Mouse (Mus musculus): Measurements from ENCODE around the gene Rab5if.
"Not testable (repeated sequence)": the region's sequence is repeated elsewhere in the genome, so short reads cannot be mapped to it uniquely, and the experiment has no call there.

The Rab5if gene

DNA sequence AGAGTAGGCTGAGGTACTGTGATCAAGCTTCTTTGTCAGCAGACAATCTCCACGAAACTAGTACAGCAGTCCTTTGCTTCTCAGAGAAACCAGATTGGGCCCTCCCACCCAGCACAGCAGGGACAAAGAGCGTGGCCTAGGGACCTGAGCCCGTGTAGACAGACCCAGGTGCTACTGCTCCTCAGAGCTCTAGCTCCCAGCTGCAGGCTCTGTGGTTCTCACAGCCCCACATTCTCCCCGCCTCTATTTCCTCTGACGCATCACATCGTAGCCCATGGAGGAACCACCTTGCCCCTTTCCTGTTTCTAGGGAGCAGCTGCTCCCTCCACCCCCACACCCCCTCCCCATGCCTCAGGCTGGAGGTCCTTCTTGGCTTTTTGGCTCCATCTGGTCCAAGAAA lies 24.1 kb downstream of the Rab5if start, which contains the start of gene Sla2:
Sla2 (minus strand) TSS at position 176 of the 400 bp plus-strand sequence.
- DNase-seq (ENCODE audit: low read depth, low spot score): peak; percentile 38

DNA sequence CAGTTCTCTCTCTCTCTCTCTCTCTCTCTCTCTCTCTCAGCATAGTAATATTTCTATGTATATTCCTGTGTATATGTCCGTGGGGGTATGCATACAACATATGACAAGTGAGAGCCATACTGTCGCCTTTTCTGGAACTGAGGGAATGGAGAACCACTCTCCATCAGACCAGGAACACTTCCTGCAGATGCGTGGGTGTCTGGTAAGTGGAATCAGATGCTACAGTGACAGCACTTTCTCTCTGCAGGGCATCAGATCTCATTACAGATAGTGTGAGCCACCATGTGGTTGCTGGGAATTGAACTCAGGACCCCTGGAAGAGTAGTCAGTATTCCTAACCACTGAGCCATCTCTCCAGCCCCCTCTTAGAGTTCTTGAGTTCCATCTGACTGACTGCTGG lies 25.6 kb downstream of the Rab5if start:
- DNase-seq (ENCODE audit: low read depth, low spot score): no peak

DNA sequence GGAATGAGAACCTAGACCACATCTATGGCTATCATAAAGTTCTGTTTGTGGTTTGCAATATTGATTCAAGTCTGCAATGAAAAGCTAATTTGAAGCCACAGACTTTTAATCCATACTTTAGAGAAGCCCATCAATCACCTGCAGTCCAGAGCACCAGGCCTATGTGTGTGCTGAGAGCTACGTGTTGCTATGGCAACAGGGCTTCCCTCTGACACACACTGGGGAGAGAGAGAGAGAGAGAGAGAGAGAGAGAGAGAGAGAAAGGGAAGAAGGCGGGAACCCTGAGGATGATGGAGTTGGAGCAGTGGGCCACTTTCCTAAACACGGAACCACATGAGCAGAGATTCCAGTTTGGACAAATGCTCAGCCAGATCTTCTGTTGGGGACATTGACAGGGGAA lies 29.3 kb downstream of the Rab5if start:
- DNase-seq (ENCODE audit: low read depth, low spot score): no peak

DNA sequence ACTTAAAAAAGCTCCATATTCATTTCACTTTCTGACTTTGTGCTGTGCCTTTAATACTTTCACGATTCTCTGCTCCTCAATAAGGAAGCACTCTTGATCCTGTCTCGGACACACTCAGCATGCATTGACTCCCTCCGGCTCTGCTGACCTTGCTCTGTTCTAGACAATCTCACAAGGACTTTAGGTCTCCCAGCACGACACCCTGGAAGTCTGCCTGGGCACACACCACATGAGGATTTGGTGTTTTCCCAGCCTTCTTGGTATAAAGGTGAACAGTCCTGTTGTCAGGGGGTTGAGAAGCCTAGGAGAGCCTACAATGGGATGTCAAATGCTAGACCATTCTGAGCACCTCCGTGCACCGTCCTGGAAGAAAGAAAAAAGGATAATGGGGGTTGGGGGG lies 29.9 kb downstream of the Rab5if start:
- DNase-seq (ENCODE audit: low read depth, low spot score): no peak

DNA sequence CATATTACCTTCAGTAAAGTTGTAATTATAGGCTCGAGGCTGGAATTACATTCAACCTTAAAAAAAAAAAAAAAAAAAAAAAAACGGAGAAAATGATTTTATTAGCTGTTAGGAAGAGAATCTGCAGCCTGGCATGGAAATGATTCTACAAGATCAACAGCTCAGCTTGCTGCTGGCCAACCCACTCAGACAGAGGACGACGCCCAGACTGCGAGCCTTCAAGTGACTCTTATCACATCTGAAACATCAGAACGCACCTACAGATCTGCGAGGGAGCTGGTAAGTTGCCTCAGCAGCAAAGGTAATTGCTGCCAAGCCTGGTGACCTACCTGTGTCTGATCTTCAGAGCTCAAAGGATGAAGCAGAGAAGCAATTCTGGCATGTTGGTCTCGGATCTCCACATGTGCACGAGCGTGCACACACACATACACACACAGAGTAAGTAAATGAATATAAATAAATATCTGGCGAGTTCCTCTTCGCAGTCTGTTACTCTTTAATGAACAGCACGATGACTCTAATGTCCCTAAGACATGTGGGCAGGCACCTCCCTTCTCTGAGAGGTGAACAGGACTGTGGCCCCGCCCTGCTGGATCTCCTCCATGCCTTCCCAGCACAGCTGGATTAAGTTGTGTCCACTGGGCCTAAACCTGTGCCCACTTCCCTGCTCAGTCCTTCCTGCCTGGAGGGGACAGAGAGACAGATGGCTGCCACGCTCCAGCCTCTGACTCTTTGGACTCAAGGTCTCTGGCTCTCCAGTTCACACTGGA lies 31.8 kb downstream of the Rab5if start:
- no peak for DNase-seq (ENCODE audit: low read depth, low spot score)

DNA sequence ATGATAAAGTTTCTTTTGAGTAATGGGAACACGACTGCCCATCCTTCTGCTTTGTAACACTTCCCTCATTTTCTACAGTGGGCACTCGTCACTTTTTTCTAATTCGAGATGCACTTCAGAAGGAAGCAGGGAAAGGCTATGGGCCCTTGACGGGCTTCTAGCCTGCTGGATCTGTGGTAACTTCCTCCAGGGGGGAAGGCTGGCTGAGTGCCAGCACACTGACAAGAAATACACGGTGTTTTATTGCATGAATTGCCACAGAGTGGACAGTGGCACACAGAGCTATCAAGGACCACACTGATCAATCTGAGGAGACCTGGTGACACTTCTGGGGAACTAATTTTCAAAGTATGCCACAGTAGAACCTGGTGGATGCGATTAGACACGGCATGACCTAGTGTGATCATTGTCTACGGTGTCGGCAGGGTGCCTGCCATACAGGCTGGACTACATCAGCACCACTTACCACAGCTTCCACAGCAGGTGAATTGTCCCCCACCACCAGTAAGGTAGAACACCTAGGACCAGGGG lies 33.5 kb downstream of the Rab5if start:
- DNase-seq (ENCODE audit: low read depth, low spot score): no peak

DNA sequence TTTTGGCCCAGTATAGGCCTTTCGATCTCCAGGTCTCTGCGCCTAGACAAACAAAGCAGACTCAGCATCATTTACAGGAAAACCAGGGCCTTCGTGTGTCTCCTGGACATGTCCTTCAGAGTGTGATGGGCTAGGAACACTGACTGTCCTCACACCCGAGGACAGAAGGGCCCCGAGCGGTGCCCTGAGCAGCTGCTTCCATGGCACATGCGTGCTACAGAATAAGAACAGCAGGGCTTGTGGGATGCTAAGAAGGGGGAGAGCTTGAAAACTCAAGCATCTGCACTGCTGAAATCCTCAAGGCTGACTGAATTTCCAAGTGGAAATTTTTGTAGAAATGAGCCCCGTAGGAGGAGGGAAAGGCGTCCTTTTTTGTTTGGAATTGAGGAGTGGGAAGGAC lies 34.1 kb downstream of the Rab5if start:
- no peak for DNase-seq (ENCODE audit: low read depth, low spot score)

DNA sequence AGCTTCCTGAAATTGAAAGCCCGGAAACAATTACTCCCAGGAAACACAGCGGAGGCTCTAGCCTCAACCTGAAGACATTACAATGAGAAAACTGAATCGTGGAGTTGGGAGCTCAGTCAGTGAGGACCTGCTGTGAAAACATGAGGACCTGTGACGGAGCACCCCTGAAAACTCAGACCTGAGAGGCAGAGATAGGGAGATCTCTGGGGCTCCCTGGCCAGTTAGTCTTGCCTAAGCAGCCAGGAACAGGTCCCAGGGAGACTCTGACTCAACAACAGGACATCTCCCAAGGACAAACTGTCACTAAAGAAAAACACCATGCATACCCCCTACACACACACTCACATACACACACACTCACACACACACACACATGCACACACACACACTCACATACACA lies 35.4 kb downstream of the Rab5if start:
- DNase-seq (ENCODE audit: low read depth, low spot score): no peak

DNA sequence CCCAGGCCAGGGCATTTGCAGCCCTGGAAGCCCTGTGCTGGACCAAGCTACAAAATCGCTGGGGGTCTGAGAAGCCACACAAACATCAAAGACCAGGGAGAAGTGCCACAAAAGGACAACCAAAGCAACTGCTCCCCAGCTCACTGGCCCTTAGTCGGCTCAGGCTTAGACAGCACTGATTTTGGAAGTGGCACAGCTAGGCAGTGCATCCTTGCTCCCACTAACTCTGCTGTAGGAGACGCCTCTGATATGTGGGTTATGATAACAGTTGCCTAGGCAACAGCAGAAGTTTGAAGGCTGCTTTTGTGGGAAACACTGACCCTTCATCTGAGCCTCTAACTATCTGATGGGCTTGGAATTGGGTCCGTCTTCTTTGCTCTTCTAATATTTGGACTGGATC lies 36.3 kb downstream of the Rab5if start:
- DNase-seq (ENCODE audit: low read depth, low spot score): no peak

DNA sequence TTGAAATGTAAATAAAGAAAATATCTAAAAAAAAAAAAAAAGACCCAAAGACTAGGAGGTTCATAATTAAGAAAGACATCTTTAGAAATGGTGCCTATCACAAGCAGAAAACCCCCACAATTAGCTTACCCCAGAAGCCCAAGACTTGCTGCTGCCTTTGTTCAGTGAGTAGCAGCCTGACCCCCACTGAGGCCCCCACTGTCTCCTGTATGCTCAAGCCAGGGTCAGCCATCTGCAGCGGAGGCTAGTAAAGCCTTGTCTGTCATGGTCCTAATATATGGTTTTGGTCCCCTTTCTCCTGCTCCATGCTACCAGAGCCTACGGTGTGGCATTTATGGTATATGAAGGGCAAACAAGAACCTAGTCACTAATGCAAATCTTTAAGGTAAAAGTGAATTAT lies 38.4 kb downstream of the Rab5if start:
- no peak for DNase-seq (ENCODE audit: low read depth, low spot score)

DNA sequence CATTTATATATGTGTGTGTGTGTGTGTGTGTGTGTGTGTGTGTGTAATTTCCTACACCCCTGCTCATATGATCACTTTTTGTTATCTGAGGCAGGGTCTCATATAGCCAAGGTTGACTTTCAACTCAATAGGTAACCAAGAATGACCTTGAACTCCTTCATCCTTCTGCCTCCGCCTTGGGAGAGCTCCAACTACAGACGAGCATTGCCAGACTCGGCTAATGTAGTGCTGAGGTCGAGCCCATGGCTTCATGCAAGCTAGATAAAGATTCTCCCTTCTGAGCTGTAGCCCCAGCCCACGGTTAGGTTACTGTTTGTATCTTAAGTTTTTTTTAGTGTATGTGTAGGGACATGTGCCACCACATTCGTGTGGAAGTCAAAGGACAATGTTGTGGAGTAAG lies 39.0 kb downstream of the Rab5if start:
- no peak for DNase-seq (ENCODE audit: low read depth, low spot score)

DNA sequence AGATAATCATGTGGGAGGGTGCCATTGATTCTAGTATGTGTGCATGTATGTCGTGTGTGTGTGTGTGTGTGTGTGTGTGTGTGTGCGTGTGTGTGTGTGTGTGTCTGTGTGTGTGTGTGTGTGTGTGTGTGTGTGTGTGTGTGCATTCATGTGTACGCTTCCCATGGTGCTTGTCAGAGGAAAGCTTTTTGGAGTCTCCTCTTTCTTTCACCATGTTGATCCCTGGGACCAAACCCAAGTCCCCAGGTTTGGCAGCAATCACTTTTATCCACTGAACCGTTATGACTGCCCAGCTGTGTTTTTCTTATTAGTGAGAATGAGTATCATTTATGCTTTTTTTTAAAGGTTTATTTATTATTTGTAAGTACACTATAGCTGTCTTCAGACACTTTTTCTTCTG lies 39.5 kb downstream of the Rab5if start:
- not testable (repeated sequence) for DNase-seq (ENCODE audit: low read depth, low spot score)

DNA sequence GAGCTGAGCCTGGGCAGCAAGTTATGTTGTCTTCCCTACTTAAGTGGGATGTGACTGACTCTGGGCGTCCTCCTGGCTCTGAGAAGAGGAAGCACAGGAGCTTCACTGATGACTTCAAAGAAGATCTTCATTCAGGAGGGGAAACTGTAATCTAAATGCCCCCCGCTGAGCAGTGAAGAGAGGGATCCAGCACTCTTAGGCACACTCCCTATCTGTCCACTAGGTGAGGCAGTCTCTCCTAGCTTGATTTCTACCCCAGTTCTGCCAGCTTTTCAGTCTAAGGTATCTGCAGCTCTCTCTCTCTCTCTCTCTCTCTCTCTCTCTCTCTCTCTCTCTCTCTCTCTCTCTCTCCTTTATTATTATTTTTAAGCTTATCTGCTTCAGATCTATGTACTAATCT lies 40.4 kb downstream of the Rab5if start:
- DNase-seq (ENCODE audit: low read depth, low spot score): no peak

DNA sequence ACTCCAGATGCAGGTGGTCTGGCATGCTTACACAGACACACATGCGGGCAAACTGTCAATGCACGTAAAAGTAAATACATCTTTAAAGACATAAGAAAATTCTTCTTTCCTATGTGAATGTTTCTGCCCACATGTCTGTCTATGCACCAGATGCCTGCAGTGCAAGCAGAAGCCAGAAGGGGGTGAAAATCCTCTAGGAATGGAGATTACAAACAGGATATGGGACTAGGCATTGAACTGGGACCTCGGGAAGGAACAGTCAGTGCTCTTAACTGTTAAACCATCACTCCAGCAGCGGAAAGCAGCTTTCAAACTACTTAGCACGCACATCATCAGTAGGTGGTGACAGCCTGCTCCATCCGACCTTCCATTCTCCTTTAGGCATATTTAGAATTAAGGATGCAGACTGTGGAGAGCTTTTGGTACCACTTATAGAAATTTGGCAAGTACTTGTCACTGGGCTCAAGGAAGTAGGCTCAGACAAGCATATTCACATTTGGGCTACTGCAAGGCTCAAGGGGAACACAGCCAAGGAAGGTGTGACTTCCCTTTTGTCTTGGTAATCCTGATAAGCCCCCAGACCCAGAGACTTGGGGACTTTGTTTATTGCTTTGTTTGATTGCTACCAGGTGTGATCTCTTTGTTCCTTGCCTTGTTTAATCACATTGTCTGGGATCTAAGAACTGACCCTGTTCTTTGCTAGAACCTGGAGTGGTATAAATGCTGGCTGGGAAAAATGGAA lies 42.2 kb downstream of the Rab5if start:
- no peak for DNase-seq (ENCODE audit: low read depth, low spot score)

DNA sequence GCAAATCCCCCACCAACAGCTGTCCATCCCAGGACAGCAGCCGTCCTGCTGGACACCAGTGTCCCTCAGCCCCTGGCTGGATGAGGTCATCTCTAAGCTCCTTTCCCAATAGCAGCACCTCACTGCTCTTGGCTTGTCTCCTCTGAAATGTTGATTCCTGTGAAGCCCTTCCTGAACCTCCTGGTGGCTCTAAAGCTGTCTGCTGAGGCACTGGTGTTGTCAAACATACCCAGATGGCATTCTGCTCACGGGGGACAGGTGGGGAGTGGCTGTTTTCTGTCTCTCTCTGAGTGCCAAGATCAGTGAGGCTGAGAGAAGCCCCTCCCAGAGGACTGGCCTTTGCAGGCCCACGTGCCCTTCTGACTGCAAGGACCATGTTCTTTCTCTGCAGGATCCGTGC lies 43.0 kb downstream of the Rab5if start:
- not testable (repeated sequence) for DNase-seq (ENCODE audit: low read depth, low spot score)

DNA sequence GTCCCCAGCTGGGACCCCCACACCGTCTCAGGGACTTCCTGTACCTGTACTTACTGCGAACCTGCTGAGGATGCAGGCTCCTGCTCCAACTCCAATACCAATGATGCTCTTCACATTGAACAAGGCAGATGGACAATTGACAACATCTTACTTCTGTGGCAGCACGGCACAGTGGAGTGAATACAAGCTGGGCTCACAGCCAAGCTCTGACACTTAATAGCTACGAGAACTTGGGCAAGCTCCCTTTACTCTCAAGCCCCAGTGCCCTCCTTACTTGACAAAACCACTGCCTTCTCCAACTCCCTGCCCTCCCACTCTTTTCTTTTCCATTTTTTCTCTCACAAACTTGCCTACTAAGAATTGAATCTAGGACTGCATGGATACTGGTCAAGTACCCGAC lies 50.3 kb downstream of the Rab5if start:
- DNase-seq (ENCODE audit: low read depth, low spot score): no peak

DNA sequence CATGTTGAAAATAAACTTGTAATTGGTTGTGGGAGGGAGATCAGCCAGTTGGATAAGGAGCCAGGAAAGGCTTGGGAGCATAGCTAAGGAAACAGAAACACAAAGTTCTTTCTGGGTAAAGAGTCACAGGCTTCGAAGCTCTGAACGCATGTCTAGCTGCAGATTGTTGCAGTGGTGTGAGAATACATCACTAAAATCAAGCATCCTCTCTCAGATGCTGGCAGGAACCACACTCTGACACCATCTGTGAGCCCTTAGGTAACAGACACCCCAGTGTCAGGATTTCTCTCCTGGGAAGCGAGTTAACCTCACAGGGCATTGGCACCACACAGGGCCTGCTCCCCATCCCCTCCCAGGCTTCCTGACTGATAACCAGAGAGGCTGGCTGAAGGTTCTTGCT lies 52.6 kb downstream of the Rab5if start:
- no peak for DNase-seq (ENCODE audit: low read depth, low spot score)

DNA sequence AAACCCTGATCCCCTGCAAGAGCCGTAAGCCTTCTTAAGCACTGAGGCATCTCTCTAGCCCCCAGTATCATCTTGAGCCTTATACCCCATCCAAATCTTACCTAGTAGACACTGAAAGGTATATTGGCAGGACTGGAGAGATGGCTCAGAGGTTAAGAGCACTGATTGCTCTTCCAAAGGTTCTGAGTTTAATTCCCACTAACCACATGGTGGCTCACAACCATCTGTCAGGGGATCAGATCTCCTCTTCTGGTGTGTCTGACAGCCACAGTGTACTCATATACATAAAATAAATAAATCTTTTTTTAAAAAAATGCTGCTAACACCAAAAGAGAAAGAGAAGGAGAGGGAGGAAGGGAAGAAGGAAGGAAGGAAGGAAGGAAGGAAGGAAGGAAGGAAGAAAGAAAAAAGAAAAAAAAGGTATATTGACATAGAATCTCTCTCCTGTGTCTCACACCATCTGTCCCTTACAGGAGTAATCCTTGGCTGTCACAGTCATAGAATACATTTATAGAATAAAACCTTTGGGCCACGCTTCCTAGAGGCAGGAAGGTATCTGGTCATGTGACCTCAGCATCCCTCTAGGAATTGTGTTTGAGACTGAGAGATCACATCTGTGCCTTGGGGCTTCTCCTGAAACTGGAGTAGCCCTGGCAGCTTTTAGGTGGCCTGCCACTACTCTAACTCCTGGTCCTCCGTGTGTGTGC lies 53.6 kb downstream of the Rab5if start:
- no peak for DNase-seq (ENCODE audit: low read depth, low spot score)

DNA sequence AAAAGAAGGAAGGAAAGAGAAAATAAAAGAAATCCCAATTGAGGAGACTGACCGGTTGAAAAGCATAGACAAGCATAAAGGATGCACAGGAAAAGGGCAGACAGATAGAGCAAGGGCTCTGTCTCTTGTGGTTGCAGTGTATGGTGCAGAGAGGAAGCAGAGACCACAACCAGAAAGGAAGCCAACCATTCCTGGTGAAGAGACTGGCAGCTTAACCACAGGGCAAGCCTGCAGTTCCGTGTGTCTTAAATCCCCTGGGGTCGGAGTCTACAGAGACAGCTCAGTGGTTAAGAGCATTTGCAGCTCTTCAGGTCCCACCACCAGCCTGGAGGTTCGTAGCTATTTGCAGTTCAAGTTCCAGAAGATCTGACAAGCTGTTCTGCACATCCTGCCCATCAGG lies 55.6 kb downstream of the Rab5if start:
- DNase-seq (ENCODE audit: low read depth, low spot score): no peak

DNA sequence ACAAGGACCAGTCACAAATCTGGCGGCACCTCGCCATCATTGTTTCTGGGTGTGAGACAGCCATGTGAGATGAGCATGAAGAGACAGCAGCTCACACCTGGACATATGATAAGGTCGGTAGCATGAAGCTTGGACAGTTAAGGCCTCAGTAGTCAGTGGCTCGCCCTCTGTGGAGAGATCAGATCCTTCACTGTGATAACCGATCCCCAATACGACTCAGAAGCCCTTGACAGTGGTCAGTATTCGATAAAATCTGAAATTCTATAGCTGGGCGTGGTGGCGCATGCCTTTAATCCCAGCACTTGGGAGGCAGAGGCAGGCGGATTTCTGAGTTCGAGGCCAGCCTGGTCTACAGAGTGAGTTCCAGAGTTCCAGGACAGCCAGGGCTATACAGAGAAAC lies 56.3 kb downstream of the Rab5if start:
- DNase-seq (ENCODE audit: low read depth, low spot score): not testable (repeated sequence)

DNA sequence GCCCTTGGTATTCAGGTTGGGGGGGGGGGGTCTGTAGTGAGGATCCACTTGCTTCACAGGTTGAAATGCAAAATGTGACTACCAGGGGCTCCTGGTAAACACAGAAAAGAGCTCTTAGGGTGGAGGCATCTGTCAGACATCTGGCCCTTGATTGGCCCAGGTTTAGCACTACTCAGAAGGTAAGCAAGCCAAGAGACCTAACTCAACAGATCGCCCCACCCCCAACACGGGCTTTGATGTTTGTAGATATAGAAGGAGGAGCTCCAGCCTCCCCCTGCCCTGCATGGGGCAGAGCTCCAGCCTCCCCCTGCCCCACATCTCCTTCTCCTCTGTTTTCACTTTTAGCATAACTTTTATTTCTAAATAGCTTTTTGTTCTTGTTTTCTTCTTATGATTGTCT lies 56.9 kb downstream of the Rab5if start:
- DNase-seq (ENCODE audit: low read depth, low spot score): no peak

DNA sequence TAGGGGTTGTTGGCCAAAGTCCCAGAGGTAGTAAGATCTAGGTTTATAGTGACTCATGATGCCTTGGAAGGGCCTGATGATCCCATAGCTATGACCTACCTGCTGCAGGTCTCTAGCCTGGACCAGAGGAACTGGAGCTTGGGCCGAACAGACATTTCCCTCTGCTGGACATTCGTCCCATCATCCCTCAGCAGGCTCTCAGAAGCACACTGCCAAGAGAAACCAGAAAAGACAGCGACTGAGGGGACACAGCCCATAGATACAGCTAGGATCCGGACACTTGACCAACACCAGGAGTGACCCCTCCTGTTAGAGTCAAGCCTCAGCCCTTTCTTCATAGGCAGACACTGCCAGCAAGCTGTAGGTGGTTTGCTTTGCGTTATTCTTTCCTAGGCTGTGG lies 60.1 kb downstream of the Rab5if start:
- DNase-seq (ENCODE audit: low read depth, low spot score): no peak

Data from A20 (cell line).